Mouse (Mus musculus) forebrain, postnatal 0 days (tissue): ENCODE data around the gene Zfp553. TPM values are rescaled to one million over a fixed set of nuclear protein-coding genes. Genes with fewer than 3 reads are reported as not detected.

Experiments used
- ATAC-seq: fragments of 200-750 bp; cut with Nextera tagmentation; 2 replicates; pipeline ENCODE4 v1.8.0; 2017; ENCODE audit warnings: mild to moderate bottlenecking, moderate library complexity
- DNase-seq: peaks from one replicate; pipeline ENCODE4 v3.0.0-alpha.2; 2015
- H3K27ac ChIP-seq: fragments of 300-500 bp; sonication (generic); 2 replicates; pipeline ENCODE4 v1.5.1; 2014; ENCODE audit warnings: low read depth, mild to moderate bottlenecking, antibody characterized with exemption, low read length, moderate library complexity, mixed read lengths
- H3K27me3 ChIP-seq: fragments of 300-500 bp; sonication (generic); 2 replicates; pipeline ENCODE4 v1.6.1; 2014; ENCODE audit warnings: mild to moderate bottlenecking, low read length, mixed read lengths; ENCODE audit not compliant: insufficient read depth
- H3K36me3 ChIP-seq: fragments of 300-500 bp; sonication (generic); 2 replicates; pipeline ENCODE4 v1.6.1; 2014; ENCODE audit warnings: mild to moderate bottlenecking, moderate library complexity; ENCODE audit not compliant: insufficient read depth
- H3K4me1 ChIP-seq: fragments of 300-500 bp; sonication (generic); 2 replicates; pipeline ENCODE4 v1.6.1; 2014; ENCODE audit warnings: antibody characterized with exemption; ENCODE audit not compliant: insufficient read depth
- H3K4me2 ChIP-seq: fragments of 300-500 bp; sonication (generic); 2 replicates; pipeline ENCODE4 v1.6.1; 2014; ENCODE audit warnings: low read depth, mild to moderate bottlenecking, moderate library complexity
- H3K4me3 ChIP-seq: fragments of 300-500 bp; sonication (generic); 2 replicates; pipeline ENCODE4 v1.5.1; 2014; ENCODE audit warnings: low read depth, low read length, mixed read lengths
- H3K9ac ChIP-seq: fragments of 300-500 bp; sonication (generic); 2 replicates; pipeline ENCODE4 v1.6.1; 2014; ENCODE audit warnings: mild to moderate bottlenecking
- H3K9me3 ChIP-seq: fragments of 300-500 bp; sonication (generic); 2 replicates; pipeline ENCODE4 v1.6.1; 2016; ENCODE audit warnings: low read length
- CTCF ChIP-seq: sonication (generic); IDR thresholded peaks from 2 replicates; pipeline ENCODE4 v1.5.1; 2016; ENCODE audit warnings: antibody characterized with exemption, control low read depth, low read depth
- WGBS: fragments of 180-500 bp; shearing (Covaris S2); extraction: QIAGEN DNeasy Blood & Tissue Kit; methylation state at CpG from one replicate; pipeline ENCODE4 v1.1.7; 2014; 5-methylcytosine and 5-hydroxymethylcytosine counted together
- polyA plus RNA-seq: library from polyadenylated mRNA; unstranded; fragments of >200 nt; fragmentation: Nextera tagmentation; extraction: Ambion mirVana; gene quantifications from 2 replicates; pipeline ENCODE4 v1.2.1, GENCODE M21; 2015
- total RNA-seq: library from RNA; depleted of rRNA; stranded (reverse); fragments of >200 nt; gene quantifications from 2 replicates; pipeline ENCODE4 v1.2.3, GENCODE M21; 2014

The Zfp553 gene
- total and polyA plus RNA-seq, 2 experiments from 2014 or later, result 35.9 to 46.6 TPM

DNA sequence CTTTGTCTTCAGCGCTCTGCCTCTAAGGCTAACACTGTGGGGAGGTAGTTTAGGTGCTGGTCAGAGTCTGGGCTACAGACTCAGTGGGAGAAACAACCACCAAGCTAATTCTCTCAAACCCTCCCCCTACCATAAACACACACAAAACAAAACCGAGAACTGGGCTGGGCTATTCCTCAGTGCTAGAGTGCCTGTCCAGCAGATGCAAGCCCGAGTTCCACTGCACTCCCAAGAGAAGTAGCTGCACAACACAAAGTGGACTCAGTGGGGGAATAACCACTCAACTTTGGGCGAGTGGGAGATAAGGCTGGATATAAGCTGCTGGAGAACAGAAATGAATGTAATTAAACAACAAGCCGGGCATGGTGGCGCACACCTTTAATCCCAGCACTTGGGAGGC lies 42.2 kb upstream of the Zfp553 start:
- WGBS, result 86% methylated on average over 6 of the region's 6 CpGs
- Histone ChIP-seq H3K27me3 (no peaks in the 10 kb centered on the region), H3K4me3 (no peak overlapping the region), H3K9me3 (no peaks in the 10 kb centered on the region), H3K4me2 (no peak overlapping the region), H3K9ac (no peak overlapping the region), H3K4me1 (peaks cover 7% of the 10 kb centered on the region), H3K36me3 (peaks cover 37% of the 10 kb centered on the region), H3K27ac (no peak overlapping the region)
- no peak for DNase-seq
- TF ChIP-seq CTCF, result no peak
- ATAC-seq, result no peak

DNA sequence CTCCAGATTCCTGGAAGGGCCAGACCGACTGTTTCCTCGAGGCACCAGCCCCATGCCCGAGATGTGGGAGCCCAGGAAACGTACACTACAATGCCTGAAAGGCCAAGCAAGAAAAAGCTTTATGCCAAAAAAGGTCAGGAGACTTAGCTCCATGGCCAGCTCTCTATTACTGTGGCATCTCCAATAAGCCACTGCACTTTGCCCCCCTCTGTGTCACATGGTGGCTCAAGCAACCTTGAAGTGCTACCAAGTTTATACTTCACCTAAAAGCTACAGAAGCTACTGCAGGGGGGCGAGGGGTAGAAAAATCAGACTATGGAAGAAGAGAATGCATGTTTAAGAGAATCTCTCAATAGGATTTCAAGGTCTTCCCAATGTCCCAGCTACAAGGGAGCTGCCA lies 39.9 kb upstream of the Zfp553 start:
- no peak for ATAC-seq

DNA sequence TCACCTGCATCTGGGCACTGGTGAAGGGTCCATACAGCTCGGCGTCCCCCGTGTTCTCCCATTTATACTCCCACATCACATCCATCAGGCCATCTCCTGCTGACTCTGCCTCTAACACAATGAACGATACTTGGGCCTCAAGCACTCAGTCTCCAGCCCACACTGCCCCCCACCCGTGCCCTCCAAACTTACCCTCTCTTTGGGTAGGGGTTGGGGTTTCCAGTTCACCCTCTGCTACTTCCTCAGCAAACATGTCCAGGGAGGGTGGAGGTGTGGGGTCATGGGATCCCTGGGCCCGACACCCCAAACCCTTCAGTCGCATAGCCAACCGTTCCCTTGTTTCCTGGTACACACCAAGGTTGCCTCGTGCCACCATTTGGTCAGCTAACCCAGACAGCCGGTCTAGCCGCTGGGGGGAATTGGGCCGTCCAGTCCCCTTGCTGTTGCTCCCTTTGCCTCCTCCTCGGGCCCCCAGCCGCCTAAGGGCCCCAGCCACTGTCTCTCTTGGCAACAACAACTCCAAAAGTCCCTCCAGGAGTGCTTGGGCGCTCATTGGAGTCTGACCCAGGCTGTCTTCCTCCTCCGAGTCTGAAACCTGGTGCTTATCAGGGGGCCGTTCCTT lies 38.7 kb upstream of the Zfp553 start:
- no peaks in the 10 kb centered on the region for H3K27me3 ChIP-seq
- WGBS, result 92% methylated on average over 17 of the region's 17 CpGs
- DNase-seq, result no peak
- H3K9ac ChIP-seq, result peak overlapping the region; percentile 67; the same call in 1 of the 2 replicates
- H3K36me3 ChIP-seq, result peaks cover 53% of the 10 kb centered on the region
- H3K4me3 ChIP-seq, result no peak overlapping the region
- TF ChIP-seq CTCF, result no peak
- no peak overlapping the region for H3K27ac ChIP-seq
- H3K9me3 ChIP-seq, result no peaks in the 10 kb centered on the region
- H3K4me1 ChIP-seq, result peaks cover 7% of the 10 kb centered on the region
- peak overlapping the region; percentile 76; the same call in 1 of the 2 replicates for H3K4me2 ChIP-seq
- no peak for ATAC-seq

More for the DNA sequence above, 39.9 kb upstream of the Zfp553 start:
- H3K4me3 ChIP-seq, result no peak overlapping the region
- H3K27ac ChIP-seq, result no peak overlapping the region
- peaks cover 7% of the 10 kb centered on the region for H3K4me1 ChIP-seq
- no peak for DNase-seq
- no peak for TF ChIP-seq CTCF
- H3K9me3 ChIP-seq, result no peaks in the 10 kb centered on the region
- H3K36me3 ChIP-seq, result peaks cover 42% of the 10 kb centered on the region
- no peak overlapping the region for H3K9ac ChIP-seq
- no peak overlapping the region for H3K4me2 ChIP-seq
- H3K27me3 ChIP-seq, result no peaks in the 10 kb centered on the region
- WGBS, result 93% methylated on average over 5 of the region's 5 CpGs

DNA sequence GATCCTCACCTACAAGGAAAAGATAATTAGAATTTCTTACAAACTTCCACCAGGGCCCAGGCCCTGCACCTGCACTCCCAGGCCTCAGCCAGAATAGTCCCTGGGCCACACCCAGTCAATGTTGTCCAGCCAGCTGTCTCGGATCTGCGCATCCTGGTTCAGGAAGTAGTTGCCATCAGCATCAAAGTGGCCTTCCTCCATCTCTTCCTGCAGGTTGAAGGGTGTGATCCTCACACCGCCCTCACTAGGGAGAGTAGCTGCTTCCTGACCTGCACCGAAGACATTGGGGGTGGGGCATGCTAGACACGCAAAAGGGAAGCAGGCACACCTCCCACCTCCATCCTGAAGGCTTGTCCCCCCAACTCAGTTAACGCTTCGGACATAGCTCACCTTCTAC lies 38.2 kb upstream of the Zfp553 start:
- ATAC-seq (no peak), DNase-seq (no peak)
- Histone ChIP-seq H3K27ac (no peak overlapping the region), H3K9ac (peak overlapping the region; percentile 67), H3K4me3 (peak overlapping the region; percentile 56), H3K27me3 (no peaks in the 10 kb centered on the region), H3K4me1 (peaks cover 7% of the 10 kb centered on the region), H3K9me3 (no peaks in the 10 kb centered on the region), H3K36me3 (peaks cover 58% of the 10 kb centered on the region), H3K4me2 (peak overlapping the region; percentile 76)
- TF ChIP-seq CTCF, result no peak
- WGBS, result 83% methylated on average over 7 of the region's 7 CpGs

DNA sequence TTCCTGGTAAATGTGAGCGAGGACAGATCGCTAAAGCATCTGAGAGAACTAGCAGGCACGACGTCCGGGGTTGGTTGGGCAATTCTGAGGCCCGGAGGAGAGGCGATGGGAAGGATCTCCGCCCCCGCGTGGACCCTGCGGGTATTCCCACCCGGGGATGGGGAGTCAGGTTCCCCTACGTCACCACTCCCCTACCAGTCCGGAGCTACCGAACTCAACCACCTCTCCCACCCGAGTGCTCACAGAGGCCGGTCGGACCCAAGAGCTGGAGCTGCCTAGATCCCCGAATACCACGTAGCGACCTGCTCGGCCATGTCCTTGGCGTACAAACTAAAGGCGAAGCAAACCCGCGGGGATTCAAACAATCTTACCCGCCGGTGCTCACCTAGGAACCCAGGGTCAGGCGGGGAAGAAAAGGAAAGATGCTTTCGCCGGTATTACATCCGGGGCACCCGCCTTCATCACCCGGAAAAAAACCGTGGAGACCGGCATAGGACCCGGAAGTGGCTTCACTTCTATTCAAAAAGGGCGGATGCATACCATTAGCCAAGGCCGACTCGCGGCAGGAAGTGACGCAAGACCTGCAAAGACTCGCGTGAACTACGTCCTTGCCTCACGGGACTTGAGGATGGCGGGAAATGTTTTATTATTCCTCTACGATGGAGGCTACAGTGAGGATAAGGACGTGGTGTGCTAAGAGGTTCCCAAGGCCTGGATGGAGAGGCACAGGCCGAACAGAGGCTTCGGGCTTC lies 37.1 kb upstream of the Zfp553 start, which contains the start of gene Cd2bp2:
Cd2bp2 (minus strand) TSS at position 507 of the 752 bp plus-strand sequence.
- H3K4me3 ChIP-seq, result peak within 1 kb of the TSS; percentile 56
- TF ChIP-seq CTCF, result peak; percentile 62
- H3K4me1 ChIP-seq, result peaks cover 7% of the 10 kb centered on the region
- ATAC-seq, result peak; percentile 98
- peak; percentile 98 for DNase-seq
- H3K9ac ChIP-seq, result peak within 1 kb of the TSS; percentile 67
- no peaks in the 10 kb centered on the region for H3K27me3 ChIP-seq
- peak within 1 kb of the TSS; percentile 76 for H3K4me2 ChIP-seq
- H3K9me3 ChIP-seq, result no peaks in the 10 kb centered on the region
- H3K27ac ChIP-seq, result peak within 1 kb of the TSS; percentile 89
- WGBS, result 1% methylated on average over 51 of the region's 51 CpGs
- peaks cover 69% of the 10 kb centered on the region for H3K36me3 ChIP-seq

DNA sequence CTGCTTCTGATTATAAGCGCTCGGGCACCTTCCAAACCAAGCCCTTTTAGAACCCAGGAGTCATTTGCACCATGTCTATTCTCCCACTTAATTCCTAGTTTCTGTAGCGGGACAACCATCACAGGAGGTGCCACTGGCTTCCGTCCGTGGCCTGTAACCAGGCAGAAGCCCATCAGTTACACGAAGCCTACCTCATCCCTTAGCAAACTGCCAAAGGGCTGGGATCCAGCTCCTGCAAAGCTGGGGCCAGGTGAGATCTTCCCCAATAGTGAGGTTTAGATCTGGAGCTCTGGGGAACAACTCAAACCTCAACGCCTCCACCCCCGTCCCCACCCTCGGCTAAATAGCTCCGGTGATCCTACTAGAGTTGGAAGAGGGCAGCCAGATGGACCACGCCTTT lies 36.4 kb upstream of the Zfp553 start:
- Histone ChIP-seq H3K4me1 (peaks cover 7% of the 10 kb centered on the region), H3K36me3 (peaks cover 70% of the 10 kb centered on the region)
- 59% methylated on average over 11 of the region's 11 CpGs for WGBS

DNA sequence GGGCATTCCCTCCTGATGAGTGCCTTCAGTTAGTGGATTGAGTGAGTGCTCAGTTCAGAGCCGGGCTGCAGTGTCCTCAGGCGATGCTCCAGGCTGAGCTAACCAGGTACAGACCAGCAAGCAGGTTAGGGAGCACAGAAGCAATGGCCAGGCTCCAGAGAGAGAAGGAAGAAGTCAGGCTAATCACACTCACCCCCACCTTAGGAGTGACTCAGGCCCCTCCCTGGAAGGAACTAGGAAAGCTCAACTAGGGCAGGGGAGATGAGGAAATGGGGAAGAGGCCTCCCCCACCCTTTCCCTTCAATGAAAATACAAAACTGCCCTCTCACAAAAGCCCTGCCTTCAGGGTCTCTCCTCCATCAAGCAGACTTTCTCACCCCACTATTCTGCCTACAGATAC lies 26.3 kb upstream of the Zfp553 start:
- WGBS, result 50% methylated on average over 2 of the region's 2 CpGs
- Histone ChIP-seq H3K27ac (no peak overlapping the region), H3K4me3 (peak overlapping the region; percentile 92), H3K9ac (peak overlapping the region; percentile 72), H3K36me3 (peaks cover 16% of the 10 kb centered on the region), H3K4me1 (peaks cover 15% of the 10 kb centered on the region), H3K4me2 (peak overlapping the region; percentile 98), H3K9me3 (no peaks in the 10 kb centered on the region), H3K27me3 (no peaks in the 10 kb centered on the region)
- TF ChIP-seq CTCF, result no peak
- ATAC-seq (no peak), DNase-seq (no peak)

More for the DNA sequence above, 36.4 kb upstream of the Zfp553 start:
- DNase-seq (no peak), ATAC-seq (no peak)
- Histone ChIP-seq H3K9me3 (no peaks in the 10 kb centered on the region), H3K27ac (peak overlapping the region; percentile 73), H3K9ac (peak overlapping the region; percentile 54), H3K4me2 (peak overlapping the region; percentile 65), H3K4me3 (peak overlapping the region; percentile 56), H3K27me3 (no peaks in the 10 kb centered on the region)
- no peak for TF ChIP-seq CTCF
